Mouse (Mus musculus) neural tube, embryonic 13.5 days (tissue): ENCODE results near the gene Pxmp4. TPM values are rescaled to one million over a fixed set of nuclear protein-coding genes. Genes with fewer than 3 reads are reported as not detected.

Experiments
- polyA plus RNA-seq: library from polyadenylated mRNA; unstranded; fragments of >200 nt; fragmentation: Nextera tagmentation; extraction: Ambion mirVana; gene quantifications from 2 replicates; pipeline ENCODE4 v1.2.1, GENCODE M21; 2015

The Pxmp4 gene
- polyA plus RNA-seq, 1 experiment from 2014 or later: 16.1 TPM

Other genes with a start within 250 kb of the Pxmp4 start
- gene Cdk5rap1, start 230.7 kb downstream of the Pxmp4 start, polyA plus RNA-seq: 15.2 and 15.7 TPM in 2 replicates
- 6.6 and 7.7 TPM in 2 replicates for gene Snta1, start 195.6 kb downstream of the Pxmp4 start, polyA plus RNA-seq
- gene Cbfa2t2, start 167.2 kb downstream of the Pxmp4 start, polyA plus RNA-seq: 49.4 and 50.8 TPM in 2 replicates
- gene 1700003F12Rik, start 56.6 kb downstream of the Pxmp4 start, polyA plus RNA-seq: 0.76 and 2.1 TPM in 2 replicates
- 0.33 and 0.59 TPM in 2 replicates for gene Actl10, start 51.9 kb downstream of the Pxmp4 start, polyA plus RNA-seq
- 11.5 and 17.4 TPM in 2 replicates for gene Necab3, start 44.8 kb downstream of the Pxmp4 start, polyA plus RNA-seq
- gene E2f1, start 33.8 kb downstream of the Pxmp4 start, polyA plus RNA-seq: 6.0 and 6.3 TPM in 2 replicates
- 1.0 and 2.0 TPM in 2 replicates for gene Zfp341, start 9.6 kb upstream of the Pxmp4 start, polyA plus RNA-seq
- 1.0 TPM in 1 of 2 replicates, not detected in the other for gene 4930519P11Rik, start 9.7 kb upstream of the Pxmp4 start, polyA plus RNA-seq
- gene Chmp4b, start 48.0 kb upstream of the Pxmp4 start, polyA plus RNA-seq: 29.1 and 29.6 TPM in 2 replicates
- not detected in 2 replicates for gene Gm14214, start 166.3 kb upstream of the Pxmp4 start, polyA plus RNA-seq
- gene Raly, start 187.4 kb upstream of the Pxmp4 start, polyA plus RNA-seq: 27.0 and 28.3 TPM in 2 replicates
- gene a, start 187.7 kb upstream of the Pxmp4 start, polyA plus RNA-seq: 1.6 TPM in 1 of 2 replicates, not detected in the other